Mouse (Mus musculus) heart, postnatal 0 days (tissue): Measurements from ENCODE around the gene Gm20696.

Experiments used
- CTCF ChIP-seq: IDR thresholded peaks from 2 replicates; pipeline ENCODE4 v1.5.1; 2016; ENCODE audit warnings: antibody characterized with exemption, control low read depth, low read depth
- EP300 ChIP-seq: IDR thresholded peaks from 2 replicates; pipeline ENCODE4 v1.6.1; 2016; ENCODE audit warnings: antibody characterized with exemption, low read depth

GRCm38 (mm10) chr6:99649307-99649706 is 17.3 kb downstream of the Gm20696 start:
- TF ChIP-seq CTCF, result no peak
- no peak for TF ChIP-seq EP300
